Mouse (Mus musculus) kidney, postnatal 14 days (tissue): Measurements from ENCODE around the gene Grn.

Experiments
- DNase-seq: peaks from one replicate; pipeline ENCODE4 v3.0.0; 2022; ENCODE audit warnings: mixed read lengths

Grn gene

DNA sequence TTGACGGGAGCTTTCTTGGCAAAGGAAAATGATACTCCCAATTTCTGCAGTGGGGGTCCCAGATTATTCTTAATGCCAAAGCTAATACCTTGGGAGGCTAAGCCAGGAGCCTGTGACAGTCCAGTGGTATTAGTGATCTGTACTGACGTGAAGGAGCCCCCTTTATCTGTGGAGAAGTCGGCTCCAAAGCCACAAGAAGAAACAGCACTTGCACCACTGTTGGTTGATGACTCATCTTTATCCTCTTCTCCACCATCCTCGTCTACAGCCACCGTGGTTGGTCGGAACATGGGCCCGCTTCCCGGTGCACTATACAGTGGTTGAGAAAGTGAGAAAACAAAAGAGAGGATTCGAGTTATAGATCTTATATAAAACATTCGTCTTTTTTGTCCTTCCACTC lies 51.7 kb downstream of the Grn start:
- DNase-seq = no peak
